Mouse (Mus musculus) ES-E14 (cell line): ENCODE measurements at regions not wholly inside any gene's neighbourhood (a gene's known extent, or its start where the extent isn't known, plus 50 kb on each side); places are given as distances from the start of the nearest gene placed in this dataset.

Experiments used
- DNase-seq: peaks from one replicate; pipeline ENCODE4 v3.0.0-alpha.2; 2013; ENCODE audit warnings: low read depth, low spot score
- H3K27ac ChIP-seq: 2 replicates; pipeline ENCODE4 v1.5.1; 2012; ENCODE audit warnings: low read depth, mild to moderate bottlenecking, low read length, moderate library complexity, mixed read lengths; ENCODE audit not compliant: poor library complexity, insufficient read depth, severe bottlenecking
- H3K36me3 ChIP-seq: 2 replicates; pipeline ENCODE4 v1.6.1; 2012; ENCODE audit warnings: mild to moderate bottlenecking, low read length, moderate library complexity, mixed read lengths; ENCODE audit not compliant: control insufficient read depth, poor library complexity, insufficient read depth, severe bottlenecking
- H3K4me1 ChIP-seq, 2 experiments: fragments of 150-350 bp in 1 of 2; sonication (generic) in 1 of 2; 2 replicates each; pipeline ENCODE4 v1.6.1; 2012; ENCODE audit warnings: low read length in 2 of 2, mild to moderate bottlenecking in 1 of 2, mixed read lengths in 1 of 2; ENCODE audit not compliant: control insufficient read depth in 2 of 2, insufficient read depth in 2 of 2, poor library complexity in 1 of 2
- H3K4me3 ChIP-seq, 2 experiments: fragments of 150-350 bp in 1 of 2; sonication (generic) in 1 of 2; 2 replicates each; pipeline ENCODE4 v1.5.1; 2012; ENCODE audit warnings: low read length in 2 of 2, low read depth in 1 of 2, mild to moderate bottlenecking in 1 of 2, mixed read lengths in 1 of 2; ENCODE audit not compliant: insufficient read depth in 1 of 2, poor library complexity in 1 of 2, severe bottlenecking in 1 of 2
- H3K9ac ChIP-seq: 2 replicates; pipeline ENCODE4 v1.6.1; 2012; ENCODE audit warnings: low read depth, mild to moderate bottlenecking, low read length, mixed read lengths; ENCODE audit not compliant: poor library complexity, insufficient read depth, severe bottlenecking
- H3K9me3 ChIP-seq: fragments of 150-350 bp; sonication (generic); 2 replicates; pipeline ENCODE4 v1.6.1; 2012; ENCODE audit warnings: low read depth, mild to moderate bottlenecking, low read length; ENCODE audit not compliant: control insufficient read depth, insufficient read depth
- CHD2 ChIP-seq: IDR thresholded peaks from 2 replicates; pipeline ENCODE4 v1.6.1; 2014; ENCODE audit warnings: mild to moderate bottlenecking, low read depth, low read length, inconsistent platforms
- HCFC1 ChIP-seq: IDR thresholded peaks from 2 replicates; pipeline ENCODE4 v1.6.1; 2012; ENCODE audit warnings: low read length, inconsistent platforms, borderline replicate concordance; ENCODE audit not compliant: insufficient read depth
- MAFK ChIP-seq: IDR thresholded peaks from 2 replicates; pipeline ENCODE4 v1.6.1; 2014; ENCODE audit warnings: mild to moderate bottlenecking, low read depth, low read length, inconsistent platforms; ENCODE audit not compliant: insufficient read depth
- ZC3H11A ChIP-seq: IDR thresholded peaks from 2 replicates; pipeline ENCODE4 v1.6.1; 2012; ENCODE audit warnings: low read depth, mild to moderate bottlenecking, inconsistent platforms, low read length, borderline replicate concordance
- ZNF384 ChIP-seq: IDR thresholded peaks from 2 replicates; pipeline ENCODE4 v1.6.1; 2012; ENCODE audit warnings: low read depth, low read length, inconsistent platforms
- in situ Hi-C, 2 experiments: fragments of 600-800 bp; cut with MboI; formaldehyde crosslinking; loops; one replicate each; pipeline ENCODE4 v1.15.1; 2025; ENCODE audit warnings: low sequenced_read_pairs in 2 of 2, inconsistent platforms in 1 of 2; ENCODE audit not compliant: unreplicated experiment in 2 of 2

DNA sequence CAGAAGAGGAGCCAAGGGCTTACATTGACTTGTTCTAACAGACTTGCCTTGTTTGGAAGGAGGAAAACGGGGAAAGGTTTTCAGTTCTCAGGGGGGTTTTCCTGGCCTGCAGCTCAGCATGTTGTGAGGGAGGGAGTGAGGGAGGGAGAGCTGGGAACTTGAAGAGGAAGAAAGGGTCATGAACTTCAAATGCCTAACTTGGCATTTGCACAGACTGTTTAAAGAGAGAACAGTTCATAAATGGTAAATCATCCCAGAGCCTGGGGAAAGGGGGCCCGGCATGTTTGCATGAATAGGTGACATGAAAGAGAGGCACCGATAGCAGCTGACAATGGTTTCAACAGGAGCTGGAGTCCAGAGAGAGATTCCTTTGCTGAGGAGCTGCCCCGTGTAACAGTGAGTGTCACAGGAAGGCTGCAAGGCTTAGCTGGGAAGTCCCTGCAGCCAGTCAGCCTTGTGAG is 51.3 kb upstream of the Cxcr4 start:
- Histone ChIP-seq H3K9me3 (no peaks in the 10 kb centered on the region), H3K4me3 (no peak overlapping the region), H3K4me1 (peaks cover 2% of the 10 kb centered on the region in 2 experiments; a peak in 2 of 4 replicates), H3K27ac (no peak overlapping the region), H3K36me3 (no peaks in the 10 kb centered on the region), H3K9ac (no peak overlapping the region)
- in situ Hi-C loops: no loop called here
- TF ChIP-seq ZNF384: no peak
- no peak for TF ChIP-seq ZC3H11A
- TF ChIP-seq CHD2: no peak
- TF ChIP-seq HCFC1: no peak
- no peak for TF ChIP-seq MAFK
- DNase-seq: no peak

DNA sequence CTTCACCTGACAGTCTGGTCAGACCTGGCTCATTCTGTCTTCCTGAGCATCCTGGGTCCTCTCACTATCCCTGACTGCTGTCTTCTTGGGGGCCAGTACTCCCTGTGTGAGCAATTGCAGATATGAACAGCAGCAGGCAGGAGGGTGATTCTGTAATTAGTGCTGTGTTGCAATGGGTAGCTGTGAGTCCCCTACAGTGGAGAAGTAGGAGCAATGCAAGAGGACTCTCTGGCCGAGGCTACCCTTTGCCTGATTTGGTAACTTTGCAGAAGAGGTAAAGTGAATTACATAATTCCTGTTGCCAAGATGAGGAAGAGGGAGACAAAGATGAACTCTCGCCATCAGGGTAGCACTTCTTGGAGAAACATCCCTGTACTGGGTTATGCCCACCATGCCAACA is 50.1 kb upstream of the Cxcr4 start:
- no peak for DNase-seq
- no peak overlapping the region for H3K27ac ChIP-seq
- H3K4me3 ChIP-seq: no peak overlapping the region
- no peaks in the 10 kb centered on the region for H3K9me3 ChIP-seq
- in situ Hi-C loops: no loop called here
- no peak overlapping the region for H3K9ac ChIP-seq
- TF ChIP-seq MAFK (no peak), CHD2 (no peak)
- no peaks in the 10 kb centered on the region for H3K36me3 ChIP-seq
- H3K4me1 ChIP-seq: peaks cover 2% of the 10 kb centered on the region in 2 experiments; a peak in 2 of 4 replicates
